27 mouse cellular contexts compared by ENCODE assay signal in the genomic region with DNA sequence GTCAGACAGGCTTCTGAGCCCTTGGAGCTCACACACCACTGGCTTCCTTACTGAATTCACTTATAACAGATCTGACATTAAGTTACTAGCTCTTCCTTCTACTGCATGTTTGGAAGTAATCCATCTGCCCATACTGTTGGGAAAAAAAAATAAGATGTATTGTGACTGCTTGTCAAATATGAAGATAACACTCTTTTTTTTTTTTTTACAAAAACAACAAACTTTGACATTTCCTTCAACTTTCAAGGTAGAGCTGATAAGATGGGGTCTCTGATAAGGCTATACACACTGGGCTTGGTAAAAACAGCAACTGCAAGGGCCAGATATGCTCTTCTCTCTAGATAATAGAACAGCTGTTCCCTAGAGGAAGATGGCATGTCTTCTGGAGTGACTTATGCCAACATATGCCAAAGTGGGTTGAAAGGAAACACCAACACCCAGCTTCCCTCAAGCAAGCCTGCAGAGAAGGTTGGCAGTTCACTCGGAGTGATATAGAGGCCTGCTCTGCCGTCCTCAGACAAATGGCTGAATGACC. TPM values are rescaled to one million over a fixed set of nuclear protein-coding genes. Genes with fewer than 3 reads are reported as not detected.
A peak's percentile ranks its signal among the peaks of the same experiment; 100 is the strongest.
DNase-seq lines count a peak whose midpoint lies in the region; ATAC-seq and TF ChIP-seq lines count a peak whose summit lies in the region.
"Had no signal": no experiment of that assay in that cellular context is flagged by ENCODE, and none has a peak within 500 bp of the region (broad histone marks: within the 10 kb centered on the region; RNA-seq: fewer than 3 reads in every experiment).

No protein-coding gene starts in this region.

- no peaks in the 10 kb centered on the region for H3K79me2 ChIP-seq in MEL (ENCODE audit: control insufficient read depth, insufficient read depth, low read length, poor library complexity)

- H3K9me3 ChIP-seq in forebrain, embryonic 15.5 days = no peaks in the 10 kb centered on the region
- no peaks in the 10 kb centered on the region for H3K9me3 ChIP-seq in forebrain, embryonic 11.5 days (ENCODE audit: control insufficient read depth, low read length)
- no peaks in the 10 kb centered on the region; the same call in 1 of the 2 replicates for H3K9me3 ChIP-seq in MEL (replicated peaks; ENCODE audit: insufficient read depth, low read length)
- H3K9me3 ChIP-seq in liver, postnatal 0 days (ENCODE audit: low read length) = no peaks in the 10 kb centered on the region
- H3K9me3 ChIP-seq: embryonic facial prominence, embryonic 10.5 days; forebrain, embryonic 13.5 days; lung, embryonic 15.5 days; midbrain, embryonic 10.5 days had no signal

- TF ChIP-seq RAD21 in MEL (IDR thresholded peaks at IDR 0.05; ENCODE audit: low read depth, low read length) = no peak

- DNase-seq in forebrain, embryonic 11.5 days (ENCODE audit: low spot score) = no peak
- DNase-seq in MEL (ENCODE audit: low read depth, low spot score) = peak; percentile 37
- no peak for DNase-seq in liver, postnatal 0 days
- DNase-seq in heart, postnatal 10 days = no peak
- DNase-seq in adrenal gland, adult 18-20 months (ENCODE audit: low spot score in 2 of 2) = no peak
- no peak for DNase-seq in right cerebral cortex, postnatal 14 days
- DNase-seq: cerebellum, adult 9-10 months; gastrocnemius, postnatal 10 days; kidney, postnatal 25 days; lung, postnatal 4 days had no signal

- TF ChIP-seq EP300 in MEL (IDR thresholded peaks at IDR 0.05; ENCODE audit: low read depth in 1 of 2, low read length in 2 of 2) = peak; percentile 79 to 84
- peak; percentile 84 for TF ChIP-seq EP300 in liver, postnatal 0 days (IDR thresholded peaks at IDR 0.05; ENCODE audit: low read depth)

- peaks cover 25% of the 10 kb centered on the region for H3K4me1 ChIP-seq in forebrain, embryonic 15.5 days
- no peaks in the 10 kb centered on the region for H3K4me1 ChIP-seq in forebrain, embryonic 11.5 days (replicated peaks; ENCODE audit: control insufficient read depth, insufficient read depth, low read length)
- peaks cover 18 to 27% of the 10 kb centered on the region in 2 experiments for H3K4me1 ChIP-seq in MEL (ENCODE audit: control insufficient read depth in 1 of 2, insufficient read depth in 2 of 2, low read length in 2 of 2)
- H3K4me1 ChIP-seq in liver, postnatal 0 days (ENCODE audit: insufficient read depth) = peaks cover 9% of the 10 kb centered on the region
- H3K4me1 ChIP-seq: lung, embryonic 15.5 days had no signal

- 78% methylated on average over 2 of the region's 2 CpGs for WGBS in forebrain, embryonic 15.5 days
- 89% methylated on average over 2 of the region's 2 CpGs for WGBS in forebrain, embryonic 11.5 days
- 51% methylated on average over 2 of the region's 2 CpGs for WGBS in liver, postnatal 0 days (ENCODE audit: insufficient replicate concordance)

- TF ChIP-seq CTCF in MEL (IDR thresholded peaks at IDR 0.05 in 2 of 3, conservative IDR thresholded peaks at IDR 0.05 in 1 of 3; ENCODE audit: control insufficient read depth in 1 of 3, insufficient read depth in 1 of 3, low read depth in 2 of 3, low read length in 3 of 3, poor library complexity in 1 of 3, severe bottlenecking in 1 of 3) = no peak
- no peak for TF ChIP-seq CTCF in liver, postnatal 0 days (IDR thresholded peaks at IDR 0.05; ENCODE audit: low read depth)

- TF ChIP-seq POLR2A in MEL (IDR thresholded peaks at IDR 0.05; ENCODE audit: control insufficient read depth in 1 of 2, insufficient read depth in 1 of 2, low read depth in 1 of 2, low read length in 2 of 2, poor library complexity in 1 of 2) = no peak

- intact Hi-C loops in heart, postnatal 10 days (cut with DNase I) = no loop called here

- no peak overlapping the region for H3K9ac ChIP-seq in forebrain, embryonic 15.5 days (replicated peaks)
- H3K9ac ChIP-seq in forebrain, embryonic 11.5 days (ENCODE audit: low read length) = no peak overlapping the region
- no peak overlapping the region for H3K9ac ChIP-seq in MEL (ENCODE audit: control insufficient read depth, low read depth, low read length, poor library complexity, severe bottlenecking)
- H3K9ac ChIP-seq in liver, postnatal 0 days (replicated peaks) = no peak overlapping the region
- H3K9ac ChIP-seq: forebrain, embryonic 13.5 days; lung, embryonic 15.5 days had no signal

- no peak overlapping the region for H3K4me2 ChIP-seq in forebrain, embryonic 15.5 days (replicated peaks)
- no peak overlapping the region for H3K4me2 ChIP-seq in forebrain, embryonic 11.5 days (ENCODE audit: low read depth, low read length, severe bottlenecking)
- H3K4me2 ChIP-seq in liver, postnatal 0 days (ENCODE audit: low read depth, low read length) = no peak overlapping the region
- H3K4me2 ChIP-seq: forebrain, embryonic 13.5 days; heart, embryonic 11.5 days; lung, embryonic 15.5 days had no signal

- H3K27ac ChIP-seq in forebrain, embryonic 15.5 days (replicated peaks) = peak overlapping the region; percentile 70
- no peak overlapping the region for H3K27ac ChIP-seq in forebrain, embryonic 11.5 days (ENCODE audit: low read depth, low read length)
- H3K27ac ChIP-seq in MEL (ENCODE audit: control insufficient read depth, low read depth, low read length) = peak overlapping the region; percentile 43
- 0 out of 2 replicates have a peak overlapping the region, but pooled peaks have one; percentile 7 for H3K27ac ChIP-seq in liver, postnatal 0 days (ENCODE audit: low read depth)
- H3K27ac ChIP-seq: embryonic facial prominence, embryonic 10.5 days; forebrain, embryonic 13.5 days; lung, embryonic 15.5 days; midbrain, embryonic 10.5 days had no signal

- H3K36me3 ChIP-seq in forebrain, embryonic 15.5 days = no peaks in the 10 kb centered on the region
- no peaks in the 10 kb centered on the region for H3K36me3 ChIP-seq in forebrain, embryonic 11.5 days (ENCODE audit: control insufficient read depth, insufficient read depth, low read length)
- H3K36me3 ChIP-seq in MEL (ENCODE audit: control insufficient read depth in 1 of 2, insufficient read depth in 2 of 2, low read length in 2 of 2) = peaks cover 0 to 11% of the 10 kb centered on the region in 2 experiments; a peak in 2 of 4 replicates
- no peaks in the 10 kb centered on the region for H3K36me3 ChIP-seq in liver, postnatal 0 days (replicated peaks; ENCODE audit: insufficient read depth, low read length)
- H3K36me3 ChIP-seq: embryonic facial prominence, embryonic 10.5 days; lung, embryonic 15.5 days; midbrain, embryonic 10.5 days had no signal

- ATAC-seq in forebrain, embryonic 15.5 days (replicated peaks) = no peak
- ATAC-seq in forebrain, embryonic 11.5 days (replicated peaks; ENCODE audit: low FRiP score) = no peak
- ATAC-seq in erythroid progenitor cell, adult 5-6 weeks (replicated peaks; ENCODE audit: low FRiP score, poor library complexity, severe bottlenecking) = peak; percentile 72
- no peak for ATAC-seq in liver, postnatal 0 days
- ATAC-seq: forebrain, embryonic 13.5 days; intestine, postnatal 0 days had no signal

- no peaks in the 10 kb centered on the region for H3K27me3 ChIP-seq in forebrain, embryonic 15.5 days
- H3K27me3 ChIP-seq in forebrain, embryonic 11.5 days (ENCODE audit: control insufficient read depth, insufficient read depth, low read length) = no peaks in the 10 kb centered on the region
- no peaks in the 10 kb centered on the region for H3K27me3 ChIP-seq in MEL (ENCODE audit: control insufficient read depth in 1 of 2, insufficient read depth in 2 of 2, low read length in 2 of 2)
- no peaks in the 10 kb centered on the region for H3K27me3 ChIP-seq in liver, postnatal 0 days (ENCODE audit: insufficient read depth, low read length)
- H3K27me3 ChIP-seq: forebrain, embryonic 13.5 days; lung, embryonic 15.5 days had no signal

- H3K4me3 ChIP-seq in forebrain, embryonic 15.5 days = no peak overlapping the region
- H3K4me3 ChIP-seq in forebrain, embryonic 11.5 days (ENCODE audit: low read depth, low read length) = no peak overlapping the region
- H3K4me3 ChIP-seq in MEL (ENCODE audit: control insufficient read depth in 1 of 2, insufficient read depth in 1 of 2, low read depth in 2 of 2, low read length in 2 of 2) = no peak overlapping the region
- H3K4me3 ChIP-seq in liver, postnatal 0 days (ENCODE audit: low read depth, low read length) = no peak overlapping the region
- H3K4me3 ChIP-seq: embryonic facial prominence, embryonic 10.5 days; forebrain, embryonic 13.5 days; lung, embryonic 15.5 days; midbrain, embryonic 10.5 days had no signal

RNA-seq across cellular contexts. Expression of a gene that starts 4.8 kb away (rescaled TPM):
- polyA plus RNA-seq in forebrain, embryonic 15.5 days (2015; fragmentation: Nextera tagmentation; extraction: Ambion mirVana) = not detected in 2 replicates
- not detected in 2 replicates for polyA plus RNA-seq in forebrain, embryonic 11.5 days (2014; fragmentation: Nextera tagmentation; extraction: Ambion mirVana)
- 0.23 and 0.62 TPM in 2 replicates for total RNA-seq in MEL (2012; rRNA removed)
- under 1 TPM in 1 of 2 experiments, not detected in 1; 0.36 TPM for polyA plus RNA-seq in MEL (2012; ENCODE audit: insufficient read depth in 1 of 2, insufficient read length in 2 of 2, low read depth in 1 of 2, low replicate concordance in 2 of 2, missing spikeins in 1 of 2)
- total RNA-seq in erythroid progenitor cell, adult 5-6 weeks (2015; ENCODE audit: low replicate concordance) = not detected in 2 replicates
- total RNA-seq in erythroid progenitor cell, adult 5-6 weeks (2017; ENCODE audit: low replicate concordance) = not detected in 2 replicates
- not detected in 2 replicates for polyA plus RNA-seq in liver, postnatal 0 days (2015; fragmentation: Nextera tagmentation; extraction: Ambion mirVana)
- not detected for total RNA-seq in heart, postnatal 10 days (2021)
- total RNA-seq in adrenal gland, adult 18-20 months (2021) = not detected
- total RNA-seq: adrenal gland, adult 8-10 months; gastrocnemius, postnatal 10 days; midbrain, postnatal 0 days; neutrophil, adult 5-6 weeks had no signal
- polyA plus RNA-seq: embryonic facial prominence, embryonic 10.5 days; forebrain, embryonic 13.5 days; heart, embryonic 11.5 days; heart, postnatal 0 days; hindbrain, embryonic 11.5 days; intestine, postnatal 0 days; kidney, embryonic 14.5 days; lung, embryonic 15.5 days; midbrain, embryonic 10.5 days; midbrain, postnatal 0 days had no signal

RNA-seq across cellular contexts. Expression of a gene that starts 45.4 kb away (rescaled TPM):
- polyA plus RNA-seq in forebrain, embryonic 15.5 days (2015; fragmentation: Nextera tagmentation; extraction: Ambion mirVana) = 168 and 184 TPM in 2 replicates
- polyA plus RNA-seq in forebrain, embryonic 11.5 days (2014; fragmentation: Nextera tagmentation; extraction: Ambion mirVana) = 25.4 and 31.2 TPM in 2 replicates
- total RNA-seq in MEL (2012; rRNA removed) = 17.1 and 18.3 TPM in 2 replicates
- polyA plus RNA-seq in MEL (2012; ENCODE audit: insufficient read depth in 1 of 2, insufficient read length in 2 of 2, low read depth in 1 of 2, low replicate concordance in 2 of 2, missing spikeins in 1 of 2) = 10 to 100 TPM in 1 of 2 experiments, not detected in 1; 24.0 TPM
- total RNA-seq in erythroid progenitor cell, adult 5-6 weeks (2015; ENCODE audit: low replicate concordance) = 139 and 159 TPM in 2 replicates
- total RNA-seq in erythroid progenitor cell, adult 5-6 weeks (2017; ENCODE audit: low replicate concordance) = 175 and 177 TPM in 2 replicates
- polyA plus RNA-seq in liver, postnatal 0 days (2015; fragmentation: Nextera tagmentation; extraction: Ambion mirVana) = 19.5 and 20.2 TPM in 2 replicates
- total RNA-seq in heart, postnatal 10 days (2021) = 100 to 1,000 TPM in 1 of 2 experiments, 10 to 100 TPM in 1; 83.6 to 102 TPM
- 100 to 1,000 TPM in 1 of 2 experiments, 10 to 100 TPM in 1; 99.2 to 163 TPM for total RNA-seq in adrenal gland, adult 18-20 months (2021)

RNA-seq across cellular contexts. Expression of a gene that starts 45.4 kb away (rescaled TPM):
- polyA plus RNA-seq in forebrain, embryonic 15.5 days (2015; fragmentation: Nextera tagmentation; extraction: Ambion mirVana) = 0.22 TPM in 1 of 2 replicates, not detected in the other
- polyA plus RNA-seq in forebrain, embryonic 11.5 days (2014; fragmentation: Nextera tagmentation; extraction: Ambion mirVana) = not detected in 2 replicates
- total RNA-seq in MEL (2012; rRNA removed) = not detected in 2 replicates
- polyA plus RNA-seq in MEL (2012; ENCODE audit: insufficient read depth in 1 of 2, insufficient read length in 2 of 2, low read depth in 1 of 2, low replicate concordance in 2 of 2, missing spikeins in 1 of 2) = not detected
- total RNA-seq in erythroid progenitor cell, adult 5-6 weeks (2015; ENCODE audit: low replicate concordance) = not detected in 2 replicates
- not detected in 2 replicates for total RNA-seq in erythroid progenitor cell, adult 5-6 weeks (2017; ENCODE audit: low replicate concordance)
- not detected in 2 replicates for polyA plus RNA-seq in liver, postnatal 0 days (2015; fragmentation: Nextera tagmentation; extraction: Ambion mirVana)
- 1 to 10 TPM; 1.4 to 6.6 TPM for total RNA-seq in heart, postnatal 10 days (2021)
- not detected for total RNA-seq in adrenal gland, adult 18-20 months (2021)
- total RNA-seq: adrenal gland, adult 8-10 months; gastrocnemius, postnatal 10 days; midbrain, postnatal 0 days; neutrophil, adult 5-6 weeks had no signal
- polyA plus RNA-seq: cortical plate, adult 2 months; embryonic facial prominence, embryonic 10.5 days; forebrain, embryonic 13.5 days; heart, embryonic 11.5 days; heart, postnatal 0 days; hindbrain, embryonic 11.5 days; intestine, postnatal 0 days; kidney, embryonic 14.5 days; limb, embryonic 14.5 days; lung, embryonic 15.5 days; midbrain, embryonic 10.5 days; midbrain, postnatal 0 days; thymus, postnatal 0 days had no signal
